Mouse (Mus musculus) midbrain, postnatal 0 days (tissue): ENCODE results near the gene Ctcfl. TPM values are rescaled to one million over a fixed set of nuclear protein-coding genes. Genes with fewer than 3 reads are reported as not detected.

Source experiments
- ATAC-seq: fragments of 200-750 bp; cut with Nextera tagmentation; 2 replicates; pipeline ENCODE4 v1.8.0; 2017; ENCODE audit warnings: moderate number of reproducible peaks, mild to moderate bottlenecking, moderate TSS enrichment, moderate library complexity; ENCODE audit not compliant: low FRiP score
- DNase-seq: peaks from one replicate; pipeline ENCODE4 v3.0.0-alpha.2; 2015; ENCODE audit warnings: low spot score
- H3K27ac ChIP-seq: fragments of 300-500 bp; sonication (generic); 2 replicates; pipeline ENCODE4 v1.5.1; 2014; ENCODE audit warnings: low read depth, mild to moderate bottlenecking, low read length, mixed read lengths
- H3K27me3 ChIP-seq: fragments of 300-500 bp; sonication (generic); 2 replicates; pipeline ENCODE4 v1.6.1; 2014; ENCODE audit warnings: low read length, control low read depth, mixed read lengths; ENCODE audit not compliant: insufficient read depth
- H3K36me3 ChIP-seq: fragments of 300-500 bp; sonication (generic); 2 replicates; pipeline ENCODE4 v1.6.1; 2014; ENCODE audit warnings: low read length, control low read depth, mixed read lengths; ENCODE audit not compliant: insufficient read depth
- H3K4me1 ChIP-seq: fragments of 300-500 bp; sonication (generic); 2 replicates; pipeline ENCODE4 v1.6.1; 2014; ENCODE audit warnings: mild to moderate bottlenecking, control low read depth, antibody characterized with exemption, low read length, mixed read lengths; ENCODE audit not compliant: insufficient read depth
- H3K4me2 ChIP-seq: fragments of 300-500 bp; sonication (generic); 2 replicates; pipeline ENCODE4 v1.6.1; 2014; ENCODE audit warnings: low read depth, mild to moderate bottlenecking, low read length, mixed read lengths; ENCODE audit not compliant: poor library complexity, severe bottlenecking
- H3K4me3 ChIP-seq: fragments of 300-500 bp; sonication (generic); 2 replicates; pipeline ENCODE4 v1.5.1; 2014; ENCODE audit warnings: low read depth, mild to moderate bottlenecking, low read length, moderate library complexity
- H3K9ac ChIP-seq: fragments of 300-500 bp; sonication (generic); replicated peaks from 2 replicates; pipeline ENCODE4 v1.6.1; 2014; ENCODE audit warnings: mild to moderate bottlenecking, low read length, moderate library complexity, mixed read lengths; ENCODE audit not compliant: poor library complexity, severe bottlenecking
- H3K9me3 ChIP-seq: fragments of 300-500 bp; sonication (generic); 2 replicates; pipeline ENCODE4 v1.6.1; 2016; ENCODE audit warnings: low read length, control low read depth
- CTCF ChIP-seq: IDR thresholded peaks from 2 replicates; pipeline ENCODE4 v1.5.1; 2016; ENCODE audit warnings: antibody characterized with exemption, mild to moderate bottlenecking
- WGBS: fragments of 180-500 bp; shearing (Covaris S2); extraction: QIAGEN DNeasy Blood & Tissue Kit; methylation state at CpG from one replicate; pipeline ENCODE4 v1.1.7; 2014; 5-methylcytosine and 5-hydroxymethylcytosine counted together
- polyA plus RNA-seq: library from polyadenylated mRNA; unstranded; fragments of >200 nt; fragmentation: Nextera tagmentation; extraction: Ambion mirVana; gene quantifications from 2 replicates; pipeline ENCODE4 v1.2.1, GENCODE M21; 2015
- total RNA-seq: library from RNA; depleted of rRNA; stranded (reverse); fragments of >200 nt; gene quantifications from 2 replicates; pipeline ENCODE4 v1.2.3, GENCODE M21; 2014

Gene Ctcfl
- total and polyA plus RNA-seq, 2 experiments from 2014 or later, result not detected

DNA sequence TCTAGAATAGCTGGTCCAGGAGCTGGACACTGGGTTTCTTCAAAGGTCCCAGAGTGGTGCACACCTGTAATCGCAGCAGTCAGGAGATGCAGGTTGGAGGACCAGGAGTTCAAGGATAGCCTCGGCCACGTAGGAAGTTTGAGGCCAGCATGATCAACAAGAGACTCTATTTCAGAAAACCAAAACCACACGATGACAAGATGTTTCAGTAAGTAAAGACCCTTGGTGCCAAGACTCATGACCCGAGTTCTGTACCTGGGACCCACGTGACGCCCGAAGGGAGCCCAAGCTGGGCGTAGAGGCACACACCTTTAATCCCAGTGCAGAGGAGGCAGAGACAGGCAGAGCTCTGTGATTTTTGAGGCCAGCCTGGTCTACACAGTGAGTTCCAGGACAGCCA, 36.2 kb downstream of the Ctcfl start:
- Histone ChIP-seq H3K27me3 (no peaks in the 10 kb centered on the region; the same call in 1 of the 2 replicates), H3K27ac (no peak overlapping the region), H3K4me3 (no peak overlapping the region), H3K9ac (no peak overlapping the region), H3K36me3 (no peaks in the 10 kb centered on the region), H3K4me2 (no peak overlapping the region), H3K9me3 (no peaks in the 10 kb centered on the region), H3K4me1 (no peaks in the 10 kb centered on the region)
- no peak for TF ChIP-seq CTCF
- WGBS, result 80% methylated on average over 9 of the region's 9 CpGs
- ATAC-seq, result no peak
- DNase-seq, result no peak

DNA sequence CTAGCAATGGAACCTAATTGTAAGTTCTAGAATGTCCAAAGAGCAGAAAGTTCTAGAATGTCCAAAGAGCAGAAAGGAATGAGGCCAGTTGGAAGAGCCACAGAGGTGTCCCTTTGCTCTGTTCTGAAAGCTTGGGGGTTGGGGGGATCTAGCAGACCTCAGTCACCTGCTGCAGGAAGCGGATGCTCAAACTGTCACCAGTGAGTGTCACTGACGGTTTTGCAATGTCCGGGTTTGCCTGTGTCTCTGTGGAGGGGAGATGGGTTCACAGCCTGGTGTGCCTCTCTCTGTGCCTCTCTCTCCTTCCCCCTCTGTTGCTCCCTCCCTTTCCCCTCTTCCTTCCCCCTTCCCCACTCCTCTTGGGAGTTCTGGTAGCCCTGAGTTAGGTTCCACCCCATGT, 36.6 kb downstream of the Ctcfl start:
- no peak for DNase-seq
- Histone ChIP-seq H3K4me2 (no peak overlapping the region), H3K27me3 (no peaks in the 10 kb centered on the region; the same call in 1 of the 2 replicates), H3K9me3 (no peaks in the 10 kb centered on the region), H3K27ac (no peak overlapping the region), H3K4me1 (no peaks in the 10 kb centered on the region), H3K4me3 (no peak overlapping the region), H3K36me3 (no peaks in the 10 kb centered on the region), H3K9ac (no peak overlapping the region)
- no peak for TF ChIP-seq CTCF
- WGBS, result 89% methylated on average over 3 of the region's 3 CpGs
- ATAC-seq, result no peak

DNA sequence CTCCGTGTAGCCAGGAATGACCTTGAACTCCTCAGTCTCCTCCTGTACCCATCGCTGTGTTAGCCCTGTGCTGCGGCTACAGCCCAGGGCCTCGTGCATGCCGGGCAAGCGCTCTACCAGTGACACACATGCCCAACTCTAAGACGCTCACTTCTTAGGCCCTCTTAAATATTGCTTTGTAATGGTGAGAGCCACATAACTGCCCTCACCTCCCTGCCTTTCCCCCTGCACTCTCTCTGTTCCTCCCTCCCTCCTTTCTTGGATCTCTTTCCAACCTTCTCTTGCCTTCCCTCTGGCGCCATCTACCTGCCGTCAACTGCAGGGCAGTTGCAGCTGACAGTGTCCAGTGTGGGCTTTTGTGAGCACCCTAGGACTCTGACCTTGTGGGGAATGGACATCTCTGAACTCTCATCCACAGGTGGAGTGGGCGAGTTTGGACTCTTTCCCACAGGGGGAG, 38.5 kb downstream of the Ctcfl start:
- Histone ChIP-seq H3K27ac (no peak overlapping the region), H3K27me3 (no peaks in the 10 kb centered on the region; the same call in 1 of the 2 replicates), H3K4me2 (no peak overlapping the region), H3K4me3 (no peak overlapping the region), H3K9me3 (no peaks in the 10 kb centered on the region), H3K36me3 (no peaks in the 10 kb centered on the region), H3K9ac (no peak overlapping the region), H3K4me1 (no peaks in the 10 kb centered on the region)
- 26% methylated on average over 10 of the region's 10 CpGs for WGBS
- peak; percentile 65 for ATAC-seq
- peak; percentile 68 for DNase-seq
- TF ChIP-seq CTCF, result peak; percentile 94

DNA sequence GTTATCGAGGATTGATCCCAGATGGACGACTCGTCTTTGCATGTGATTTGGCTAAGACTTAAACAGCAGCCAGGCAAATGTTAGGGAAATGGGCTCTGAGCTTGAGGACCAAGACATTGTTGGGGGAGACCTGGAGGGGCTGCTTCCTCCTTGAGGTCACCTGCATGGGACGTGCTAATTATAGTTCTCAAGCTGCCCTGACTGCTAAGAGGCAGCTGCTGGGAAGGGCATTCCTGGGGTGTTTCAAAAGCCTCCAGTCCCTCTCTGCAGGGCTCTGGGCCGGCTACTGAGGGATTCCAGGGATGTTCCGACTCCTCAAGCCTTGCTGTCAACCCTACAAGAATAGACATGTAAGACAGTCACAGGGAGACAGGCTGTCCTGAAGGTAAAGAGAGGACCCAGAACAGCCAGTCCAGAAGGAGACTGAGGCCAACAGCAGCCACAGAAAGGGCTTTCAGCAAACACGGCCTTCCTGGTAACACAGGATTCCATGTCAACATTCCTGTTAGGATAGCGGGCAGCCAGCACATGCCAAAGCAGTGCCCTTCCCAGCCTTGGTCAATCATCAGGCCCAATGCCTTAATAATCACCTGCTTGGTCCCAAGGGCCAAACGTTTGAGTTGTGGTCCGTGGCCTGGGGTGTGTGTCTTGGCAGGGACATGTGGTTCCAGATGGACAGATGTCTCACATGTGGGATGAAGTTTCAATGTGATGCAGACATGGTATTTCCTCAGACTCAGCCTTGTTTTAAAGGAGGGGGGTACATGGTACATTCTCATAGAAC, 39.4 kb downstream of the Ctcfl start:
- Histone ChIP-seq H3K4me1 (no peaks in the 10 kb centered on the region), H3K27ac (no peak overlapping the region), H3K4me3 (no peak overlapping the region), H3K9ac (no peak overlapping the region), H3K4me2 (no peak overlapping the region), H3K9me3 (no peaks in the 10 kb centered on the region), H3K27me3 (no peaks in the 10 kb centered on the region; the same call in 1 of the 2 replicates), H3K36me3 (no peaks in the 10 kb centered on the region)
- ATAC-seq (no peak), DNase-seq (no peak)
- no peak for TF ChIP-seq CTCF
- 66% methylated on average over 10 of the region's 10 CpGs for WGBS

DNA sequence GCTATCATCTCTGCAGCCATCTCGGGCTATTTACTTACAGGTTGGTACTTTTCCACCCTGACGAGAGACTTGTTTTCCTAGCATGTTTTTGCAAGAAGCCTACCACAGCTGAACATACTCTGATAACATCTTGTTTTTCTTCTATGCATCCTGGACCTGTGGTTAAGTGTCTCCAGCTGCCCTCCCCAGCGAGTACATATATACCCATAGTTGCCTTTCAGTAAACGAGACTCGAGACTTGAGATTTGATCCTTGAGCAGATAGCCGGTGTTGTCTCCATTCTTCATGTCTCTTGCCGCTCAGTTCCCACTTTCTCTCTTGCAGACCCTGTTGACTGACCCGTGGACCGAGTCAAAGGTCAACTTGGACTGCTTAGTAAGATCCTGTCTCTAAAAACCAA, 42.4 kb downstream of the Ctcfl start:
- no peaks in the 10 kb centered on the region for H3K4me1 ChIP-seq
- DNase-seq (no peak), ATAC-seq (no peak)
- no peak overlapping the region for H3K4me3 ChIP-seq
- H3K9ac ChIP-seq, result no peak overlapping the region
- no peak overlapping the region for H3K4me2 ChIP-seq
- no peaks in the 10 kb centered on the region for H3K9me3 ChIP-seq
- no peaks in the 10 kb centered on the region for H3K36me3 ChIP-seq
- no peak for TF ChIP-seq CTCF
- WGBS, result 89% methylated on average over 9 of the region's 9 CpGs
- no peaks in the 10 kb centered on the region for H3K27me3 ChIP-seq
- H3K27ac ChIP-seq, result no peak overlapping the region

DNA sequence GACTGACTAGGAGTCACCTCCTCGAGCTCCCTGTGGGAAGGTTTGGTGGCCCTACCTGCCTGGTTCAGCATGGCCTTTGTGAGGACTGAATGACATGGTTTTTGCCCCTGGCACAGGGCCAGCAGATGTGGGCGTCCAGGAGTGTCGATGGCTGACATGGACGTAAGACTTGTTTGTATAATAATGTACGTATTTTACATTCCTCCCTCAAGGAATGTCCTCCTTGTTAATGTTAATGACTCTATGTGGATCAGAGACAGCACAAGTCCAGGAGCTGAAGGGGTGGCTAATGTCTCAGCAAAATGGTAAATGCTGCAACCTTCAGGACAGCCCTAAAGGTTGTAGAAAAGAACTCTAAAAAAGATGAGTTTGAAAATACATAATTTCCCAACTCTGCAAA, 45.7 kb downstream of the Ctcfl start:
- H3K9ac ChIP-seq, result no peak overlapping the region
- H3K4me3 ChIP-seq, result no peak overlapping the region
- H3K4me1 ChIP-seq, result no peaks in the 10 kb centered on the region
- no peaks in the 10 kb centered on the region for H3K9me3 ChIP-seq
- no peak for ATAC-seq
- no peak for DNase-seq
- TF ChIP-seq CTCF, result no peak
- H3K4me2 ChIP-seq, result no peak overlapping the region
- no peaks in the 10 kb centered on the region for H3K36me3 ChIP-seq
- 70% methylated on average over 5 of the region's 5 CpGs for WGBS
- H3K27ac ChIP-seq, result no peak overlapping the region
- no peaks in the 10 kb centered on the region for H3K27me3 ChIP-seq
